ENCODE assay signal across 18 mouse cellular contexts in the genomic region with DNA sequence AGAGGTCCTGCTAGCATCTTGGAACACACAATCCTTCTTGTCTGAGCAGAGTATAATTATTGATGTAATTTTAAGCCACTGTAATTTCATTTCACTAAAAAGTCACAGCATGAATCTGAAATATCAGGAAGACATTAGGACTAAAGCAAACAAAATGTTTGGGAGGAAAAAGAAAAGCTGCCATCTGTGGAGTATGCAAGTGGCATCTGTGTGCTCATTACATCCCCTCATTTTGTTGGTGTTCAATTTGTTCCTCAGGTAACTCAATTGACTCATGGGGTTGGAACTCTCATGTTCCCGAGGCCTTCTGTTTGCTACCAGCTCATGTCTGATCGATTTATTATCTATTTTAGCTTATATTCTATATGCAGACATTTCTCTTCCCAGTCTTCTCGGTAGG.
"Had no signal": no experiment of that assay in that cellular context is flagged by ENCODE, and none has a peak within 500 bp of the region (broad histone marks: within the 10 kb centered on the region; RNA-seq: fewer than 3 reads in every experiment).

No protein-coding gene starts in this region.

- H3K27ac ChIP-seq: intestine, embryonic 15.5 days; kidney, embryonic 15.5 days; limb, embryonic 10.5 days; limb, embryonic 13.5 days; liver, embryonic 12.5 days; liver, embryonic 15.5 days; lung, embryonic 15.5 days had no signal

- H3K4me3 ChIP-seq: intestine, embryonic 15.5 days; kidney, embryonic 15.5 days; limb, embryonic 10.5 days; limb, embryonic 13.5 days; liver, embryonic 12.5 days; liver, embryonic 15.5 days; lung, embryonic 15.5 days had no signal

- DNase-seq: kidney, adult 11 months; kidney, adult 8-10 months; kidney, postnatal 10 days; kidney, postnatal 4 days; liver; lung, adult 18-20 months; lung, postnatal 10 days; lung, postnatal 4 days; midbrain, embryonic 14.5 days; thymus, adult 18-20 months; thymus, postnatal 36 days had no signal
